Mouse (Mus musculus) embryo, embryonic 10 days (tissue): Measurements from ENCODE around the gene Rpl21.
"Not testable (repeated sequence)": the region's sequence is repeated elsewhere in the genome, so short reads cannot be mapped to it uniquely, and the experiment has no call there.

Experiments used
- DNase-seq: peaks from one replicate; pipeline ENCODE4 v3.0.0-alpha.2; 2015; ENCODE audit warnings: low spot score

Rpl21 gene

DNA sequence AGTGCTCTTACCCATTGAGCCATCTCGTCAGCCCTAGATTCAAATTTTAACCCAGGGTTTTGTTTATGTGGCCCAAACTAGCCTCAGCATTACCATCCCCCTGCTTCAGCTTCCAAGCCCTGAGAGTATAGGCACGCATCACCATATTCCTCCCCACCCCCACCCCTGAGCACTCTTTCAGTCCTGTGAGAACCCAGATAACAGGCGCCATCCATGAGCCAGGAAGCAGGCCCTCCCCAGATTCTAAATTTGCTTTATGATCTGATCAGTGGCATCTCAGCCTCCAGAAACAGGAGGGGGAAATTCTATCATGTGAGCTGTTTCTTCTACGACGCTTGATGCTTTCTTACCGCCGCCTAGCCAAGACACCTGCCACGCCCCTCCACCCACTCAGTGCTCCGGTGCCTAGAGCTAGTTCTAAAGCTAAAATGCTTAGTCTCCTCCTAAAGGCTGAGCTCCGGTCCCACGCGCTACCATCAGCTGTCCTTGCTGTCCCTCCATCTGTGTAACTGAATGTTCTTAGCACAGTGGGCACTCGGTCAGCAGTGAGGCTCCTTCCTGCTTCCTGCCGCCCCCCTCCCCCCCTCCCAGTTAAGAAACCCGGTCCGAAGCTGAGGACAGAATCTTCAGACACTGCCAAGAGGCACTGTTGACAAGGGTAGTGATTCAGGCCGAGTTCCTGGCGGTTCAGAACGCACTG lies 34.7 kb downstream of the Rpl21 start:
- DNase-seq = peak; percentile 20

DNA sequence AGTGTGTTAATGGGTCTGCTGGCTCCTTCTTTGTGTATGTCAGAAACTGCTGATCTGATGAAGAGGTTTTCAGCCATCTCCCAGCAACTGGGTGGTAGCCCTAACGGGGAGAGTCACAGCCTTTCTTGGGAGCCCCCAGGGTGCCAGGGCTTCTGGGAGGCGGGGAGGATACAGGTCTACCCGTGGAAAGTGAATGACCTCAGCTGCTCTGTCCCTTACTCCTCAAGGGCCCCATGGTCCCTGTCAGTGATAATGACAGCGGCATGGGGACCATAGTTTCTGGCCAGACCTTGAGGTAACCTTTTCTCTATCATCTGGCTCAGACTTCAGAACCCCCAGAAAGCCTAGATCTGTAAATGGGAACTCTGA lies 35.2 kb downstream of the Rpl21 start:
- no peak for DNase-seq

DNA sequence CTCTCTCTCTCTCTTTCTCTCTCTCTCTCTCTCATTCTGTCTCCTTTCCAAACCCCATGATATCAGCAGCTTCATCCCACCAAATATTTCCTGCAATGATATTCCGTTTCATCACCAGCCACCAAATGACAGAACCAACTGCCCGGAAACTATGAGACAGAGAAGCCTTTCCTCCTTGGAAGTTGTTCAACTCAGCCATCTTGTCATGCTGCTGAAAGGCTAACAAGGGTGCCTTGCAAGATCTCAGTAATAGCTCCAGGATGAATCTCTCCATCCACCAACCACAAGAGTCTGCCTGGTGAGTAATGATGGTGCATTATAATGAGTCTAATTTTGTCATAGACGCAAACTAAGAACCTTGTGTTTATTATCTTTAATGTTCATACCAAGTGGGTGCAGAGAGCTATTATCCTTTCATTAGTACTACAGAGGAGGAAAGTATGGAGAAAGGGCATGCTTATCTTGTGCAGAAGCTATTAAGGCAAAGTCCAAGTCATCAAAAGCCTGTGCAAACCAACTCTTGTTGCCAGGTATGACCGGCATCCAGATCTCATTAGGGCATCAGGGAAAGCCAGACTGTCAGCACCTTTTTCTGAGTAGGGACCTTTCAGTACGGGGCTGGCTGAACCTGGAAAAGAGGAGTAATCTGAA lies 40.4 kb downstream of the Rpl21 start:
- no peak for DNase-seq

DNA sequence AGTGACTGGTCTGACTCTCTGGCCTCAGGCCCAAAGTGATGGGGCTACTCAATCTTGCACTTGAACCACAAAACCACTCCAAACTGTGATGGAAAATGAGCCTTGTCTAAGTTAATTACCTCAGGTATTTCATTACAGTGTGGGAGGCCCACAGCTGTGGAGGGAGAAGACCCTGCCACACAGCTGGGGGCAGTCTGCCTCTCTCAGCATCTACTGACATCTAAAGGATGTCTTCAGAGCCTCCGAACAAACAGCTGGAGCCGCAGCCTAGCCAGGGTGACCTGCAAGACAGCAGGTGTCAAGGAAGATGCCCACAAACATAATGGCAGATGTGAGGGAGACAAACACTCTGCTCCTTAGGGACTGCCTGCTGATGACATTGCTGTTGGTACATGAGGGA lies 43.3 kb downstream of the Rpl21 start:
- no peak for DNase-seq

DNA sequence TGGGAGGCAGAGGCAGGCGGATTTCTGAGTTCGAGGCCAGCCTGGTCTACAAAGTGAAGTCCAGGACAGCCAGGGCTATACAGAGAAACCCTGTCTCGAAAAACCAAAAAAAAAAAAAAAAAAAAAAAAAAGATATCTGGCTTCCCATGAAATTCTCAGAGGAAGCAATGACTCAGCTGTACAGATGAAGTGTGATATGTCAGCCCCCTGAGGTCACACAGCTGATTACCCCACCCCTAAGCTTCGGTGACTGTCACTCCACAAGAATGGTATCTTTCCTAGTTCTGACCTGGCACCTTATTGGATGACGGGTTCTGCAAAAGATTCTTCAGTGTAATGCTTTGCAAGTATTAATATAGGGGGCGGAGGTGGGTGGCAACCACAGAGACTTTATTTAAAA lies 45.2 kb downstream of the Rpl21 start:
- DNase-seq = not testable (repeated sequence)

DNA sequence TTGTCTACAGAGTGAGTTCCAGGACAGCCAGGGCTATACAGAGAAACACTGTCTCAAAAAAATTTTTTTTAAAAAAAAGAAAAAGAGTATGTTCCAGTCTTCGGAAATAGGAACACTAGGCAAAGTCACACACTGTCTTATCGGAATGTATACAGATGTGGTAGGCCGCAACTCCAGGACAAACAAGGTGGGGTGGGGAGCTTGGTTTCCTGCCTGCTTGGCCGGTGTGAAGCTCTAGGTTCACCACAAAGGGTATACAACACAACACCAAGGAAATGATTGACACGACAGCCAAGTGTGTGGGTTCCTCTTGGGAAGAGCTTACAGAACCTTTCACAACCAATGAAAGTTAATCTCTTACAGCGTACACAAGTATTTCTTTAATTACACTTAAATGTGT lies 49.6 kb downstream of the Rpl21 start:
- no peak for DNase-seq

DNA sequence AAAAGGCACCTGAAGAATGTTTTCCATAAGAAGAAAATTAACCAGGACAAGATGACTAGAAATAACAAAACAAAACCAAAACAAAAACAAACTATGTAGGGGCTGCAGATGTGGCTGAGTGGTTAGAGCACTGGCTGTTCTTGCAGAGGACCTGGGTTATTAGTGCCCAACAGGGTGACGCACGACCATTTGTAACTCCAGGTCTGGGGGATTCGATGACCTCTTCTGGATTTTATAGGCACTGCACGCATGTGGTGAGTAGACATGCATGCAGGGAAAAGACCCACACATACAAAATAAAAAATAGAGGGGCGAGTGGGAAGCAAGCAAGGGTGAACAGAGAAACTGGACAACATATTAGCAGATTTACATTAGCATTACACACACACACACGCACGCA lies 50.4 kb downstream of the Rpl21 start:
- no peak for DNase-seq

DNA sequence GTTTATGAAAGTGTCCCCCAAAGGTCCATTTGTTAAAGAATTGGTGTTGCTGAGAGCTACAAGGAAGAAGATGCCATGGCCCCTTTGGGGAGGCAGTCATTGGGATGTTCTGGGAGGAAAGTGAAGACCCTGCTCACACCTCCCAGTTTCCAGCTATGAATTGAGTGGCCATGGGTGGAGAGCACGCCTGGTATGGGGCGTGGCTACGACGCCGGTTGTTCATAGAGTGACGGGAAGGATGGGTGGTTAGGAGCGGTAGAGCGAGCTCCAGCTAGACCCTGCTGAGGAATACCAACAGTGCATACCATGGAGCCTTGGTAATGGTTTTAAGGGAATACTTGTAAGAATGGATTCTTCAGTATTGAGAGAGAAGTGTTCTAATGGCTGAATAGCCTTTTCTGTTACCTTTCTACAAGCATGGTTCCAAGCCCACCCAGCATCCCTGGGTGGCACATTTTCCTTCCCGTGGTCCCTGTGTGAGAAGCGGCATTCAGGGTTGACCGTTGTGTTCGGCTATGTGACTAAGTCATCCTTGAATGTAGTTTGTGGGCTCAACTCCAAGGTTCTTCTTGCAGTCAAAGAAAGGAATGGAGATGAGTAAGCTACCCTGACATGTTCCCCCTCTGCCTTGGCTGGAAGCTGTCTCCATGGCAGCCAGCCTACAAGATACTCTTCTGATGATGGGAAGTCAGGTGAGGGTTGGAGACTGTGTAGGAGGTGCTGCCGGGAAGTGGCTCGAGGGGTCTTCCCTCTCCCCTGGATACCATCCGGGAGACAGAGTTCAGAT lies 51.0 kb downstream of the Rpl21 start:
- no peak for DNase-seq
